7 mouse cellular contexts compared by ENCODE assay signal in genomic region chr11:99055571-99056452, GRCm38 (mm10). TPM values are rescaled to one million over a fixed set of nuclear protein-coding genes. Genes with fewer than 3 reads are reported as not detected.
A peak's percentile ranks its signal among the peaks of the same experiment; 100 is the strongest.
DNase-seq lines count a peak whose midpoint lies in the region; ATAC-seq lines count a peak whose summit lies in the region.

No protein-coding gene starts in this region.

- WGBS in midbrain, embryonic 14.5 days = 3% methylated on average over 8 of the region's 8 CpGs
- 4% methylated on average over 8 of the region's 8 CpGs for WGBS in midbrain, embryonic 16.5 days
- WGBS in stomach, embryonic 15.5 days = 19% methylated on average over 8 of the region's 8 CpGs

- 0 out of 2 replicates have a peak, but pooled peaks cover 3% of the 10 kb centered on the region for H3K36me3 ChIP-seq in midbrain, embryonic 14.5 days (ENCODE audit: control insufficient read depth, insufficient read depth, low read length)
- H3K36me3 ChIP-seq in midbrain, embryonic 16.5 days (ENCODE audit: control insufficient read depth, insufficient read depth, low read length) = no peaks in the 10 kb centered on the region
- H3K36me3 ChIP-seq in stomach, embryonic 15.5 days = peaks cover 18% of the 10 kb centered on the region

- H3K4me1 ChIP-seq in midbrain, embryonic 14.5 days (ENCODE audit: control insufficient read depth, insufficient read depth, low read length) = peaks cover 5% of the 10 kb centered on the region; the same call in 1 of the 2 replicates
- no peaks in the 10 kb centered on the region; the same call in 1 of the 2 replicates for H3K4me1 ChIP-seq in midbrain, embryonic 16.5 days (ENCODE audit: control insufficient read depth, insufficient read depth, low read length)
- H3K4me1 ChIP-seq in stomach, embryonic 15.5 days = peaks cover 18% of the 10 kb centered on the region

- H3K4me2 ChIP-seq in midbrain, embryonic 14.5 days (ENCODE audit: low read length) = no peak overlapping the region
- H3K4me2 ChIP-seq in midbrain, embryonic 16.5 days (ENCODE audit: low read length) = no peak overlapping the region
- no peak overlapping the region for H3K4me2 ChIP-seq in stomach, embryonic 15.5 days

- no peak overlapping the region for H3K27ac ChIP-seq in midbrain, embryonic 14.5 days (replicated peaks; ENCODE audit: low read depth, low read length)
- H3K27ac ChIP-seq in midbrain, embryonic 16.5 days (ENCODE audit: low read length) = no peak overlapping the region
- peak overlapping the region; percentile 81 for H3K27ac ChIP-seq in stomach, embryonic 15.5 days

- no peak overlapping the region for H3K9ac ChIP-seq in midbrain, embryonic 14.5 days (replicated peaks; ENCODE audit: low read length)
- H3K9ac ChIP-seq in midbrain, embryonic 16.5 days (ENCODE audit: low read depth, low read length) = no peak overlapping the region
- no peak overlapping the region for H3K9ac ChIP-seq in stomach, embryonic 15.5 days

- H3K9me3 ChIP-seq in midbrain, embryonic 14.5 days (ENCODE audit: control insufficient read depth, low read length) = no peaks in the 10 kb centered on the region
- H3K9me3 ChIP-seq in midbrain, embryonic 16.5 days (replicated peaks; ENCODE audit: control insufficient read depth, low read length, poor library complexity, severe bottlenecking) = peaks cover 11% of the 10 kb centered on the region; the same call in 1 of the 2 replicates
- no peaks in the 10 kb centered on the region for H3K9me3 ChIP-seq in stomach, embryonic 15.5 days

- H3K4me3 ChIP-seq in midbrain, embryonic 14.5 days (replicated peaks; ENCODE audit: low read depth, low read length) = no peak overlapping the region
- no peak overlapping the region for H3K4me3 ChIP-seq in midbrain, embryonic 16.5 days (ENCODE audit: low read depth, low read length)
- H3K4me3 ChIP-seq in stomach, embryonic 15.5 days (replicated peaks) = no peak overlapping the region

- DNase-seq in midbrain, embryonic 14.5 days = peak; percentile 49
- DNase-seq in gastrocnemius, adult 18-20 months (ENCODE audit: low spot score) = peak; percentile 53
- DNase-seq in heart, postnatal 36 days = peak; percentile 34 to 56
- DNase-seq in adrenal gland, postnatal 14 days = no peak

- ATAC-seq in midbrain, embryonic 14.5 days (ENCODE audit: low FRiP score, low TSS enrichment) = no peak
- ATAC-seq in midbrain, embryonic 16.5 days = no peak
- ATAC-seq in stomach, embryonic 15.5 days (ENCODE audit: insufficient read depth, low FRiP score, low read depth) = peak; percentile 60; the same call in 1 of the 2 replicates
- no peak for ATAC-seq in megakaryocyte, adult 5-6 weeks (ENCODE audit: poor library complexity, severe bottlenecking)

- no peaks in the 10 kb centered on the region for H3K27me3 ChIP-seq in midbrain, embryonic 14.5 days (ENCODE audit: control insufficient read depth, insufficient read depth, low read length)
- H3K27me3 ChIP-seq in midbrain, embryonic 16.5 days (ENCODE audit: control insufficient read depth, insufficient read depth, low read depth, low read length) = no peaks in the 10 kb centered on the region
- no peaks in the 10 kb centered on the region for H3K27me3 ChIP-seq in stomach, embryonic 15.5 days (replicated peaks)

- intact Hi-C loops in heart, postnatal 36 days (cut with DNase I) = no loop called here

RNA-seq across cellular contexts. Expression of gene Igfbp4, which starts 14.8 kb away (rescaled TPM):
- polyA plus RNA-seq in midbrain, embryonic 14.5 days (2014; fragmentation: Nextera tagmentation; extraction: Ambion mirVana) = 55.0 and 111 TPM in 2 replicates
- polyA plus RNA-seq in midbrain, embryonic 16.5 days (2015; fragmentation: Nextera tagmentation; extraction: Ambion mirVana) = 117 and 119 TPM in 2 replicates
- total RNA-seq in gastrocnemius, adult 18-20 months (2021) = 10 to 100 TPM; 30.0 to 48.5 TPM
- total RNA-seq in heart, postnatal 36 days (2021) = 10 to 100 TPM; 80.6 to 93.5 TPM
- polyA plus RNA-seq in stomach, embryonic 15.5 days (2015; fragmentation: Nextera tagmentation; extraction: Ambion mirVana) = 513 and 558 TPM in 2 replicates
- 112 and 219 TPM in 2 replicates for total RNA-seq in adrenal gland, postnatal 14 days (2021)
- total RNA-seq in megakaryocyte, adult 5-6 weeks (2015) = 16.0 and 17.3 TPM in 2 replicates
- total RNA-seq in megakaryocyte, adult 5-6 weeks (2017) = 31.3 and 33.3 TPM in 2 replicates

RNA-seq across cellular contexts. Expression of gene Top2a, which starts 31.8 kb away (rescaled TPM):
- 24.9 and 67.9 TPM in 2 replicates for polyA plus RNA-seq in midbrain, embryonic 14.5 days (2014; fragmentation: Nextera tagmentation; extraction: Ambion mirVana)
- polyA plus RNA-seq in midbrain, embryonic 16.5 days (2015; fragmentation: Nextera tagmentation; extraction: Ambion mirVana) = 20.4 and 29.1 TPM in 2 replicates
- total RNA-seq in gastrocnemius, adult 18-20 months (2021) = under 1 TPM; 0.09 to 0.21 TPM
- total RNA-seq in heart, postnatal 36 days (2021) = 1 to 10 TPM; 3.9 to 4.6 TPM
- polyA plus RNA-seq in stomach, embryonic 15.5 days (2015; fragmentation: Nextera tagmentation; extraction: Ambion mirVana) = 211 and 217 TPM in 2 replicates
- total RNA-seq in adrenal gland, postnatal 14 days (2021) = 52.0 and 70.5 TPM in 2 replicates
- total RNA-seq in megakaryocyte, adult 5-6 weeks (2015) = 299 and 310 TPM in 2 replicates
- total RNA-seq in megakaryocyte, adult 5-6 weeks (2017) = 694 and 703 TPM in 2 replicates

RNA-seq across cellular contexts. Expression of gene Tns4, which starts 33.3 kb away (rescaled TPM):
- polyA plus RNA-seq in midbrain, embryonic 14.5 days (2014; fragmentation: Nextera tagmentation; extraction: Ambion mirVana) = 0.22 TPM in 1 of 2 replicates, not detected in the other
- polyA plus RNA-seq in midbrain, embryonic 16.5 days (2015; fragmentation: Nextera tagmentation; extraction: Ambion mirVana) = 0.04 and 0.09 TPM in 2 replicates
- under 1 TPM in 1 of 2 experiments, not detected in 1; 0.07 TPM for total RNA-seq in gastrocnemius, adult 18-20 months (2021)
- total RNA-seq in heart, postnatal 36 days (2021) = under 1 TPM; 0.27 to 0.36 TPM
- polyA plus RNA-seq in stomach, embryonic 15.5 days (2015; fragmentation: Nextera tagmentation; extraction: Ambion mirVana) = 1.4 and 1.5 TPM in 2 replicates
- 0.52 and 0.90 TPM in 2 replicates for total RNA-seq in adrenal gland, postnatal 14 days (2021)
- total RNA-seq in megakaryocyte, adult 5-6 weeks (2015) = 7.4 and 8.6 TPM in 2 replicates
- 4.1 and 4.6 TPM in 2 replicates for total RNA-seq in megakaryocyte, adult 5-6 weeks (2017)
